Comparison of ENCODE assay signal across 7 mouse cellular contexts in the genomic region with DNA sequence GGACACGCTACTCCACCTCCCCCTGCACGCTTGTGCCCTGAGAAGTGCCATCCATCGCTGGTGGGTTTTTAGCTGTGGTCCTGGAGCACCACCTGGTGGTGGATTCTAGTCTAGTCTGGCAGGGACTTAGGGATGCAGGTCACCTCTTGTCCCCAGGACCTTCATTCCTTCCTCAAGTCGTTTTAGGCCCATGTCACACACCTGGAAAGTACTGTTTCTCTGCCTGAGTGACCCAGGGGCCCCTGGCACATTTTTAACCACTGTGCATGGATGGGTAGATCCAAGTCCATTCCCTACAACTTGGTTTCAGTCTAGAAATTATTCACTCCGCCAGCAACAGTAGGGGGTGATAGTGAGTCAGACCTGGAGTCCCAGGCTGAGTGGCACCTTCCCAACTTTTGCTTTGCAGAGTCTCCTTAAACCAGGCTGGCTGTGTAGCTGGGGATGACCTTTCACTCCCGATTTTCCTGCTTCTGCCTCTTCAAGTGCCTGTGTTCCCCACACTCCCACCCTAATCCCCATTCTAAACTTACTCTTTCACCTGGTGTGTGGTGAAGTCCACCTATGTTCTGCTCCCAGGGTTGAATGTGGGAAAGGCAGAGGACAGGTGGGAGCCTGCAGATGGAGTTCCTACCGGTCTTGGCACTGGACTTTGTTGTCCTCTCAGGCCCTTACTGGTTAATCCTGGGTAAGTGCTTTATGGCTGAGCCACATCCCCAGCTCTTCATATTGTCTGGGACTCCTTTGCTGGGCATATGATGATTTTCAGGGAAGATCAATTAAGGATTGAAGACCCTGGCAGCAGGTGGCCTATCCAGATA. TPM values are rescaled to one million over a fixed set of nuclear protein-coding genes. Genes with fewer than 3 reads are reported as not detected.
DNase-seq lines count a peak whose midpoint lies in the region; TF ChIP-seq lines count a peak whose summit lies in the region.

No protein-coding gene starts in this region.

- H3K79me2 ChIP-seq in macrophage (ENCODE audit: inconsistent target): no peaks in the 10 kb centered on the region

- intact Hi-C loops in left cerebral cortex, adult 2 months (cut with DNase I): loop anchor here (1.0 to 2.0 kb wide), 3 partner anchors 48 to 64 kb away; no protein-coding TSS in a partner anchor

- H3K27ac ChIP-seq in left cerebral cortex, adult 2 months: peak overlapping the region; percentile 16; the same call in 1 of the 2 replicates
- H3K27ac ChIP-seq in macrophage: peak overlapping the region; percentile 1; the same call in 1 of the 2 replicates

- 32% methylated on average over 7 of the region's 7 CpGs for WGBS in macrophage (ENCODE audit: missing documents)

- TF ChIP-seq CTCF in left cerebral cortex, adult 2 months (IDR thresholded peaks at IDR 0.05): peak; percentile 86

- DNase-seq in ZHBTc4 (ENCODE audit: low read depth, low spot score): peak; percentile 88
- peak; percentile 90 for DNase-seq in cerebellum, adult 9-11 months
- DNase-seq in frontal cortex, postnatal 14 days (ENCODE audit: low spot score in 2 of 2): peak; percentile 72 to 76
- DNase-seq in hindlimb bud, embryonic 11.5 days (ENCODE audit: extremely low spot score, low read depth, low spot score): peak; percentile 91
- DNase-seq in left cerebral cortex, adult 2 months (ENCODE audit: extremely low spot score in 1 of 2, low spot score in 2 of 2): peak; percentile 81 to 83
- DNase-seq in right cerebral cortex, postnatal 10 days (ENCODE audit: low spot score in 2 of 2): peak; percentile 85 to 90

- peaks cover 27% of the 10 kb centered on the region for H3K36me3 ChIP-seq in macrophage (ENCODE audit: inconsistent target)

- no peak overlapping the region for H3K4me3 ChIP-seq in left cerebral cortex, adult 2 months
- no peak overlapping the region for H3K4me3 ChIP-seq in macrophage (ENCODE audit: inconsistent target)

RNA-seq across cellular contexts. Expression of gene Ccdc8, which starts 10.1 kb away (rescaled TPM):
- 1 to 10 TPM; 2.2 to 2.4 TPM for total RNA-seq in left cerebral cortex, adult 2 months (2021)
- total RNA-seq in macrophage (2018; cell fraction: chromatin; rRNA removed): 1 to 10 TPM in 1 of 26 experiments, under 1 TPM in 3, not detected in 22; 0.15 to 2.2 (median 0.19) TPM
- total RNA-seq in macrophage (2018; cell fraction: cytosol; rRNA removed): under 1 TPM in 5 of 26 experiments, not detected in 21; under 0.01 to 0.06 (median 0.04) TPM
- under 1 TPM in 5 of 26 experiments, not detected in 21; 0.10 to 0.34 (median 0.13) TPM for total RNA-seq in macrophage (2018; cell fraction: nucleus; rRNA removed)
- polyA plus RNA-seq in macrophage (2018): 0.03 TPM in 1 of 3 replicates, not detected in the others

RNA-seq across cellular contexts. Expression of gene Gm42372, which starts 19.7 kb away (rescaled TPM):
- total RNA-seq in left cerebral cortex, adult 2 months (2021): 10 to 100 TPM; 62.3 to 67.7 TPM
- total RNA-seq in macrophage (2018; cell fraction: chromatin; rRNA removed): under 1 TPM in 4 of 26 experiments, not detected in 22; 0.10 to 0.16 (median 0.14) TPM
- total RNA-seq in macrophage (2018; cell fraction: cytosol; rRNA removed): under 1 TPM in 1 of 26 experiments, not detected in 25; 0.03 TPM
- not detected for total RNA-seq in macrophage (2018; cell fraction: nucleus; rRNA removed)
- not detected in 3 replicates for polyA plus RNA-seq in macrophage (2018)

RNA-seq across cellular contexts. Expression of gene Ppp5c, which starts 25.1 kb away (rescaled TPM):
- 100 to 1,000 TPM; 163 to 168 TPM for total RNA-seq in left cerebral cortex, adult 2 months (2021)
- total RNA-seq in macrophage (2018; cell fraction: chromatin; rRNA removed): 100 to 1,000 TPM in 15 of 26 experiments, 10 to 100 TPM in 11; 35.3 to 266 (median 122) TPM
- 10 to 100 TPM; 33.7 to 89.8 (median 52.9) TPM for total RNA-seq in macrophage (2018; cell fraction: cytosol; rRNA removed)
- 100 to 1,000 TPM in 14 of 26 experiments, 10 to 100 TPM in 12; 35.5 to 203 (median 107) TPM for total RNA-seq in macrophage (2018; cell fraction: nucleus; rRNA removed)
- polyA plus RNA-seq in macrophage (2018): 49.0 to 68.9 TPM (median 61.2 TPM) in 3 replicates

RNA-seq across cellular contexts. Expression of gene Pnmal1, which starts 43.1 kb away (rescaled TPM):
- total RNA-seq in left cerebral cortex, adult 2 months (2021): 100 to 1,000 TPM; 106 to 118 TPM
- not detected for total RNA-seq in macrophage (2018; cell fraction: chromatin; rRNA removed)
- not detected for total RNA-seq in macrophage (2018; cell fraction: cytosol; rRNA removed)
- total RNA-seq in macrophage (2018; cell fraction: nucleus; rRNA removed): not detected
- polyA plus RNA-seq in macrophage (2018): not detected in 3 replicates

RNA-seq across cellular contexts. Expression of gene Pnmal2, which starts 58.1 kb away (rescaled TPM):
- total RNA-seq in left cerebral cortex, adult 2 months (2021): 100 to 1,000 TPM; 304 to 311 TPM
- under 1 TPM in 1 of 26 experiments, not detected in 25; 0.44 TPM for total RNA-seq in macrophage (2018; cell fraction: chromatin; rRNA removed)
- total RNA-seq in macrophage (2018; cell fraction: cytosol; rRNA removed): not detected
- total RNA-seq in macrophage (2018; cell fraction: nucleus; rRNA removed): not detected
- not detected in 3 replicates for polyA plus RNA-seq in macrophage (2018)
